Mouse (Mus musculus) cerebellum, adult 9-10 months (tissue): ENCODE data around the gene Il12rb2.
A peak's percentile ranks its signal among the peaks of the same experiment; 100 is the strongest.

Source experiments
- DNase-seq: peaks from one replicate; pipeline ENCODE4 v3.0.0; 2022

The Il12rb2 gene

DNA sequence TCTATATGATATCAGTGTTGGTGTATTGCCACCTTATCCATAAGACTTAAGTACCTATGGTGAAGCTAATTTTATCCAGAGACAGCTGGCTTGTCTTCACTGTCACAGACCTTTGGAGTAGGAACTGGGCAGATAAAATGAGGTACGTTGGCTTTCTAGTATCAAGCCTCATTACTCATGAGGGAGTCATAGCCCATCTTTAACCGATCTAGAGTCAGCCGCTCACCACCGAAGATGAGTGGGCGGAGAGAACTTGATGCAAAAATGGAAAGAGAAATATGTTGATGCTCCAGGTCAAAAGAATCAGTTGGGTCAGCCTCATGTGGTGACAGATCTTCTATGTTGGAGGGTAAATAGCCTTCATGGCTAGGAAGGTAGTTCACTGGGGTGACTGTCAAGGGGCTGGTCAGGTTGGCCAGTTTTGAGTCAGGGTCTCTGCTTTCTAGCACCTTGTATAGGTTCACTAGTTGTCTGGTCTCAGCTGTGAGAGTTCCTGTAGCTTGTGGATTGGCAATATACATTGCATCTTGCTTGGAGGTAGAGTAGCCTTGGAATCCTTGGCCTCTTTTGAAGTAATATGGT lies 83.9 kb downstream of the Il12rb2 start:
- no peak for DNase-seq

DNA sequence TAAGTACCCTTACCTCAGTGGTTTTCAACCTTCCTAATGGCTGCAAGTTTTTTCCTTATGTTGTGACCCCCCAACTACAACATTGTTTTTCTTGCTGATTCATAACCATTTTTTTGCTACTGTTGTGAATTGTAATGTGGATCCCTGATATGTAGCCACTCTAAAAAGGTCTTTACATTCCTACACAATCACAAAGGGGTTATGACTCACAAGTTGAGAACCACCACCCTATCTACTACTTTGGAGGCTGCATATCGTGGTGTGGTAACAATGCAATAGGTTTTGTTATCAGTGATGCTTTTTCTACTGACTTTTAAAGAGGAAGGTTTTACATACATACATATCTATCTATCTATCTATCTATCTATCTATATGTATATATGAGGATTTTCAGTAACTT lies 93.1 kb downstream of the Il12rb2 start:
- DNase-seq, result no peak

DNA sequence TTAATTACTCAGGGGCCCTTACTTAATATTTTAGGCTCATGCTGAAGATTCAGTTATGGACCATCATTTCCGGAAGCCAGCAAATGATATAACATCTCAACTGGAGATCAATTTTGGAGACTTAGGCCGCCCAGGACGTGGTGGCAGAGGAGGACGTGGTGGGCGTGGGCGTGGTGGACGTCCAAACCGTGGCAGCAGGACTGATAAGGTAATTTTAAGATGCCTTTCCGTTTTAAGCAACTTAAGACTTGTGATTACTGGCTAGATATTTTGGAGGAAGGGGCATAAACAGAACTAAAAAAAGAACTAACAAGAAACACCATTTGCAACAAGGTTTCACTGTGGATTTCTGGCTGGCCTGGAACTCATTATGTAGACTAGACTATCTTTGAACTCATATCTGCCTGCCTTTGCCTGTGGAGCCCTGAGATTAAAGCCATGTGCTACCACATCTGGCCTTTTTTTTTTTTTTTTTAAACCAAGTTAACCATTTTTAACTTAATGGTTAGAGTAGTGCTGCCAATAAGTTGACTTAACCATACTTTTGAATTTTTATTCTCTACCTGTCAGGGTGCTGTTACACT lies 94.3 kb downstream of the Il12rb2 start:
- no peak for DNase-seq

DNA sequence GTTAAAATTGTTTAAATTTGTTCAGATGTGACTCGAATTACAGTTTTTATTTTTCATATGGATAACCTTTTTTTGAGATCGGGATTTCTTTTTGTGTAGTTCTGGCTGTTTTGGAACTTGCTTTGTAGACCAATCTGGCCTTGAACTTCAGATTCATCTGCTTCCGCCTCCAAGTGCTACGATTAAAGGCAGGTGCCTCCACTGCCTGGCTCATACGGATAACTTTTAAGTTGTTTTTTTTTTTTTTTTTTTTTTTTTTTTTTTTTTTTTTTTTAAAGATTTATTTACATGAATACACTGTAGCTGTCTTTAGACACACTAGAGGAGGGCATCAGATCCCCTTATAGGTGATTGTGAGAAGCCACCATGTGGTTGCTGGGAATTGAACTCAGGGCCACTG lies 98.0 kb downstream of the Il12rb2 start:
- DNase-seq, result no peak

DNA sequence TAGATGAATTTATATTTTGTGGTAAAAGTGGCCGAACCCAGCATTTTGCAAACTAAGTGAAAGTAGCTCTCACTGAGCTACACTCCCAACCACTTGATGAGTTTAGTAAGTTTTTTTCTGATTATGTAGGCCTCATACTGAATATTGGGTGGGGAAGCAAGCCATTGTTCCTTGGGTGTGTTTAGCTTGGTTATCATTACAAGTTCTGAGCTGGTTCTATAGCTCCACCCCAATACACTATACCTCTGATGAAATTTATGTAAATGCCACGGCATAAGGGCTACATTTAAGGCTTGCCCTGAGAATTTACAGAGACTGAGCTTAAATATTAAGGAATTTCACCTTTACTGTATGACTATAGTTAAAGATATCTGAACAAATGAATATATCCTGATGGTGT lies 106.5 kb downstream of the Il12rb2 start:
- no peak for DNase-seq

DNA sequence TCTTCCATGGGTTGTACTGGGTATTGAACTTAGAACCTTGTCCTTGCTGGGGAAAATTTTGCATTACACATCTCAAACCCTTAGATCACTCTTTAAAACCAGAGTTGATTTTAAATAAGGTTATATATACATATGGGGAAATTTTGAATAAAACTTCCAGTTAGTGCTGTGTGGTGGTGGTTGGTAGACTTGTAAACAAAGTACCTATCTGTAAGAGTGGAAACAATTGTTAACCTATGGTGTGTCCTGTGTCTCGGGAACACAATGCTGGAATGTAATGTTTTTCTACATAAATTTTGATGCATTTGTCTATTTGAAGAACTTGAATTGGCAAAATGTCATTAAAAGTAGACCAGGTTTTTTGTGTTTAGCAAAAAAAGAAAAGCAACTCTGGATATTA lies 107.0 kb downstream of the Il12rb2 start:
- no peak for DNase-seq

DNA sequence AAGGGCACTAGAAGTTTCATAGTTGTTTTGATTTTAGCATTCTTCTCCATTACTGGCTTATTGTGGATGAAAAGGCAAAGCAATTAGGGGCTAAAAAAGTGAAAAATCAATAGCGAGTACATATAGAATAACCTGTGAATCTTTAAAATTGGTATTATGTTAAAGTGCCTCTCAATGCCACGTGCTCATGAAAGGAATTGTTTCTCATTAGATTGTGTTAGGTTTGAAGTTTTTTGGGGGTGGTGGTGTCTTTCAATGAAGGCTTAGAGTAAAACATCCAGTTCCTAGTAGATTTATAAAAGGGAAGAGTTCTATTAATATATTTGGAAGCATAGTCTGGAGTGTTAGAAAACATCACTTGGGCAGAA lies 107.8 kb downstream of the Il12rb2 start:
- DNase-seq, result no peak

DNA sequence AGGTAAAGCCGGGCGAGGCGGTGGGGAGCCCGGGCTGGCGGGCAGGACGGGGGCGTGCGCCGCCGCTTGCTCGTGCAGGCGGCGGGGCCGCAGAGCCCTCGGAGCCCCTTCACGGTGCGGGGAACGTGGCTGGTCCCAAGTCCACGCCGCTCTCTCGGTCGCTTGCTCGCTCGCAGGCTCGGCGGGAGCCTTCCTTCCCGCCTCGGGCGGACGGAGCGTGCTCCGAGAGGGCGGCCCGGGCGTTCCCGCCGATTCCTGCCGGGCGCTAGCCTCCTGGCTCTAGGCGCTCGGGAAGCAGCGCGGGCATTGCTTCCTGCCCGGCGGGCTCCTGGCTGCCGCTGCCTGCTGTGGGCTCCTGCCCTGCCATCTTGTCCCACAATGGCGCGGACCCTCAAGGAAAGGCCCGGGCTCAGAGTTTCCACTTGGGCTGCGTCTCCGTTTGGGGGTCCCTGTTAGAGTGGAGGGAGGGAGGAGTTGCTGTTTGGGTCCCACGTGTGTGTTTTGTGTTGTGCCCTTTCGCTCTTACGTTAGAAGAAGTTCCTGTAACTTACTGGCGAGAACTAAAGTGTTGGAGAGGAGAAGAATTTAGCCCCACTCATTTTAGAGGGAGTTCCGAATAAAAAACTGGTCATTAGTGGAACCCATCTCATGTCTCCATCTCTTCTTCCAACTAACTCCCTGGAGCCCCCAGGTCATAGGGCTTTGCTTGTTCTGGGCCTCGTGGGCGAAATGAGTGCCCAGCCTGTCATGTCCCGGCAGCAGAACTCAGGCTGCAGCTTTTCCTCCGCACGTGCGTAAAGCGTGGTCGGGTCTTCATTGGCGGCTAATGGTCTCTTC lies 108.4 kb downstream of the Il12rb2 start:
- DNase-seq, result peak; percentile 45

DNA sequence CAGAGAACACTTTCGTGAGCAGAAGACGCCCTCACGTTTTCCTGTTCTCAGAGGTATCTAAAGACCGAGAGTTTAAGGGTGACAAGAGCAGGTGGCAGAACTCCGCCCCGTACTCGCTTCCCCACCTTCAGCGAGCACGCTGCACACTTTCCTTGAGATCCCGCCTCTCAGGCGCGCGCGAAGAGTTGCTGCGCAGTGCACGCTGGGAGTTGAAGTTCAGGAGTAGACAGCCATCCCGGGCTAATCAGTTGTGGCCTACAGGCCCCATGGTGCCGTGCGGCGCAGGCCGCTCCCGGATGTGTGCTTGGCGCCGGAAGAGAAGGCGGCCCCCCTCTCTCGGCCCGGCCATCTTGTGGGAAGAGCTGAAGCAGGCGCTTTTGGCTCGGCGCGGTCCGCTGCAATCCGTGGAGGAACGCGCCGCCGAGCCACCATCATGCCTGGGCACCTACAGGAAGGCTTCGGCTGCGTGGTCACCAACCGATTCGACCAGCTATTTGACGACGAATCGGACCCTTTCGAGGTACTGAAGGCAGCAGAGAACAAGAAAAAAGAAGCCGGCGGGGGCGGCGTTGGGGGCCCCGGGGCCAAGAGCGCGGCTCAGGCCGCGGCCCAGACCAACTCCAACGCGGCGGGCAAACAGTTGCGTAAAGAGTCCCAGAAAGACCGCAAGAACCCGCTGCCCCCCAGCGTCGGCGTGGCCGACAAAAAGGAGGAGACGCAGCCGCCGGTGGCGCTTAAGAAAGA lies 109.2 kb downstream of the Il12rb2 start:
- peak; percentile 98 for DNase-seq

DNA sequence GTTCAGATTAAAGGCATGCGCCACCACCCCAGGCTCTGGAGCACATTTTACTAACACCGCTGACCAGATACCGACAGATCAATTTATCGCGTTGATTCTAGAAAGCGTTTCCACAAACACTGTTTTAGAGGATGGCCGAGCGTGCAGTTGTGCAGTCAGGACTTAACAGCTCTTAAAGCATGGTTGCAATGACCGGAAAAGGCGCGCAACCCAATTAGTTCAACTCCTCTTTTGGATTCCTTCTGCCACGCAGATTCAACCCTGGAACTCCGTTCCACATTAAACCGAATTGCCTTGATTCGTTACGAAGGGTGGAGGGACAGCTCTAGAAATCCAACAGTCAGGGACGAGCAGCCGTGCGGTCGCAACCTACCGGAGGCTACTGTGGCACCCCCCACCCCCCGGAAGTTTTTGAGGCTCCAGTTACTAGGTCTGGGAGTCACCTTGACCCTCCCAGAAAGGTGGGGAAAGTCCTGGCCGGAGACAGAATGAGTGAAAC lies 109.8 kb downstream of the Il12rb2 start:
- DNase-seq, result no peak

DNA sequence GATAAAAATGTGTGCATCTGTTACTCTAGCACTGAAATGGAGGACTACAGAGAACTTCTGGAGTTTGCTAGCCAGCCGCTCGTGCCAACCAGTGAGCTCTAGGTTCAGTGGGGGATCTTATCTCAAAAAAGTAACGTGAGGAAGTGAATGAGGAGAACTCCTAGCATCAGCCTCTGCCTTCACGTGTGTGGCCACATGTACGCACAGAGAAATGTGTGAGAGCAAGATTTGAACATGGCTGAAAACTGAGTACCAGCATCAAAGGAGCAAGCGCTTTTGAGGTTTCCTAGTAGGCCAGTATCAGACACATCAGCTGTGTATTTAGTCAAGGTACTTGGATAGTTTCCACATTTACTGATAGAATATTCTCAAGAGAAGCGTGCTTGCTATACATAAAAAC lies 111.1 kb downstream of the Il12rb2 start:
- DNase-seq, result peak; percentile 15

DNA sequence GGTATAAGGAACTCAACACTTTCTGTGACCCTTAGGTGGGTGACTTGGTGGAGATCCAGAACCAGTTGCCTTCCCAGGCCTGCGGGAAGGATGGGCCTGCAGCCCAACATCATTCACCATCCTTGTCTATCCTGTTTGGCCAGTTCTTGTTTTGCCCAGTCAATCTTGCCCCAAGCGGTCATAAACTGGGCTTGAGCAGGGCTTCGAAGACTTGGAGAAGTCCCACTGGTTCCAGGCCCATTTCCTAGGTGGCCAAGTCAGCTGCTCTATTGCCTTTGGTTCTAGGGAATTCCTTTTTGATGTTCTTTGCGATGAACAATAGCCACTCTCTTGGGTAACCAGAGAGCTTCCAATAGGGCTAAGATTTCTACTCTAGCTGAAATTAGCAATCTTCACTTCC lies 124.9 kb downstream of the Il12rb2 start:
- DNase-seq, result no peak

DNA sequence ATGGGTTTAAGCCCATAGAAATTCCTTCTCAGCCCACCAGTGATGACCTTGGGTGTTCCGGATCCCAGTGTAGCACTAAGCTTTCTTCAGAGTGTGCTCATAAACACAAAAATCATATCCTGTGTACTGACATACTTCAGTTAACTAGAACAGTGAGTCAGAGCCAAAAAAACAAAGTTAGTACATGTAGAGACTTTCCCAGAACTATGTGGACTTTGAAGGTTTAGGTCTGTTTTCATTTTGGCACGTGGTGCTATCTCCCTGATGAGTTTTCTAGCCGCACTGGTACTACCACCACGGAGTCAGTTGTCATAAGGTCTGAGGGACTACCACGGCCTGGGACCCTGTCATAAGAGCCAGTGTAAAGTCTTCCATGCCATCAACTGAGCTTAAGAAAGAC lies 131.5 kb downstream of the Il12rb2 start:
- no peak for DNase-seq

DNA sequence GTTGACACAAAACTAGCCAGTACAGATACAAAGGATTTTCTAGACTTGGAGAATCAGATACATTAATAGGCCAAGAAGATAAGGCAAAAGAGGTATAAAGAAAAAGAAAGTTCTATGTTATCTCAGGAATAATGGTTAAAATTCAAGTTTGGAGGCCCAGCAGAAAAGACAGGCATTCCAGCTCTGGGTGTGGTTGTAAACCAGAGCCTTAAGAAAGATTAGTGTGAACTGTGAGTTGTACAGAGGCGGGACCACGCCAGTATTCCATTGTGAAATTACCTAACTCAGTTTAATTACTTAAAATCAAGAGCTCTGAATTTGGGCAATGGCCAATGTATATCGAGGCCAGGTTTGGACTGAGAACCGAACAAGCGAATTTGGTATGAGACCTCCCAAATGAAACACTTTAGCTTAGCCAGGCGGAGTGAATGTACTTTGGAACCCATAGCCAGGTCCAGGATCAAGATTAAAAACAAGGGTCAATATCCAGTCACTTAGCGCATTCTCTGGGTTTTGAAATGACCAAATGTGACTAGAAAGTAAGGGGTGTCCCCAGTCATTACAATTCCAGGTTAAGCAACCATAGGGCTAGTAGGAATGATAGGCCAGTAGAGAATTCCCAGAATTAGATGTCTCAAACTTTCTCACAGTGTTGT lies 132.1 kb downstream of the Il12rb2 start:
- DNase-seq, result no peak
